Mouse (Mus musculus) E14TG2a.4 (cell line): ENCODE measurements at regions not wholly inside any gene's neighbourhood (a gene's known extent, or its start where the extent isn't known, plus 50 kb on each side); places are given as distances from the start of the nearest gene placed in this dataset.
A peak's percentile ranks its signal among the peaks of the same experiment; 100 is the strongest.

Experiments
- H3K27me3 ChIP-seq: 2 replicates; pipeline ENCODE4 v1.6.1; 2014; ENCODE audit warnings: low read length, control low read depth; ENCODE audit not compliant: insufficient read depth
- H3K36me3 ChIP-seq: 2 replicates; pipeline ENCODE4 v1.6.1; 2014; ENCODE audit warnings: low read length, control low read depth; ENCODE audit not compliant: insufficient read depth
- H3K4me1 ChIP-seq: replicated peaks from 2 replicates; pipeline ENCODE4 v1.6.1; 2014; ENCODE audit warnings: low read depth, low read length, control low read depth
- H3K4me3 ChIP-seq: replicated peaks from 2 replicates; pipeline ENCODE4 v1.5.1; 2014; ENCODE audit warnings: mild to moderate bottlenecking, low read length
- H3K9me3 ChIP-seq: 2 replicates; pipeline ENCODE4 v1.6.1; 2014; ENCODE audit warnings: low read length, control low read depth
- CTCF ChIP-seq: conservative IDR thresholded peaks from 2 replicates; pipeline ENCODE4 v1.5.1; 2014; ENCODE audit warnings: low read length
- NANOG ChIP-seq: IDR thresholded peaks from 2 replicates; pipeline ENCODE4 v1.6.1; 2014; ENCODE audit warnings: borderline replicate concordance, low read length, mixed read lengths
- POU5F1 ChIP-seq: IDR thresholded peaks from 2 replicates; pipeline ENCODE4 v1.6.1; 2014; ENCODE audit warnings: low read length, borderline replicate concordance

GRCm38 (mm10) chr4:124395966-124396395, 214.6 kb downstream of the 3100002H09Rik start:
- no peak for TF ChIP-seq POU5F1
- no peak for TF ChIP-seq NANOG
- no peak for TF ChIP-seq CTCF
- H3K4me3 ChIP-seq = no peak overlapping the region
- H3K36me3 ChIP-seq = no peaks in the 10 kb centered on the region
- H3K27me3 ChIP-seq = peaks cover 40% of the 10 kb centered on the region
- H3K4me1 ChIP-seq = peaks cover 32% of the 10 kb centered on the region
- no peaks in the 10 kb centered on the region for H3K9me3 ChIP-seq

- peaks cover 32% of the 10 kb centered on the region for H3K4me1 ChIP-seq
- TF ChIP-seq CTCF (no peak), NANOG (no peak), POU5F1 (no peak)
Observed at GRCm38 (mm10) chr4:124395069-124395965, 215.3 kb downstream of the 3100002H09Rik start.

GRCm38 (mm10) chr4:124393595-124393994, 217.0 kb downstream of the 3100002H09Rik start:
- no peak for TF ChIP-seq NANOG
- no peak for TF ChIP-seq POU5F1
- TF ChIP-seq CTCF = no peak
- no peaks in the 10 kb centered on the region for H3K36me3 ChIP-seq
- no peaks in the 10 kb centered on the region for H3K9me3 ChIP-seq
- H3K4me1 ChIP-seq = peaks cover 25% of the 10 kb centered on the region
- no peak overlapping the region for H3K4me3 ChIP-seq
- peaks cover 36% of the 10 kb centered on the region for H3K27me3 ChIP-seq

More at GRCm38 (mm10) chr4:124395069-124395965, 215.3 kb downstream of the 3100002H09Rik start:
- Histone ChIP-seq H3K9me3 (no peaks in the 10 kb centered on the region), H3K36me3 (no peaks in the 10 kb centered on the region), H3K27me3 (peaks cover 37% of the 10 kb centered on the region), H3K4me3 (no peak overlapping the region)

- Histone ChIP-seq H3K4me1 (peaks cover 1% of the 10 kb centered on the region), H3K9me3 (no peaks in the 10 kb centered on the region), H3K27me3 (peaks cover 31% of the 10 kb centered on the region), H3K4me3 (no peak overlapping the region), H3K36me3 (no peaks in the 10 kb centered on the region)
- TF ChIP-seq CTCF = no peak
Observed at GRCm38 (mm10) chr4:124389067-124389466, 221.5 kb downstream of the 3100002H09Rik start.

GRCm38 (mm10) chr4:124385106-124386055, 225.2 kb downstream of the 3100002H09Rik start:
- H3K36me3 ChIP-seq = no peaks in the 10 kb centered on the region
- peaks cover 17% of the 10 kb centered on the region for H3K27me3 ChIP-seq
- H3K9me3 ChIP-seq = no peaks in the 10 kb centered on the region
- no peaks in the 10 kb centered on the region for H3K4me1 ChIP-seq
- H3K4me3 ChIP-seq = no peak overlapping the region
- no peak for TF ChIP-seq NANOG
- no peak for TF ChIP-seq POU5F1
- no peak for TF ChIP-seq CTCF

- Histone ChIP-seq H3K4me1 (peaks cover 4% of the 10 kb centered on the region; the same call in 1 of the 2 replicates), H3K4me3 (no peak overlapping the region)
- TF ChIP-seq CTCF (no peak), NANOG (no peak), POU5F1 (no peak)
Observed at GRCm38 (mm10) chr4:124376504-124376903, 234.1 kb downstream of the 3100002H09Rik start.

GRCm38 (mm10) chr4:124375581-124375980, 235.0 kb downstream of the 3100002H09Rik start:
- Histone ChIP-seq H3K4me3 (no peak overlapping the region), H3K9me3 (no peaks in the 10 kb centered on the region), H3K36me3 (no peaks in the 10 kb centered on the region), H3K4me1 (peaks cover 4% of the 10 kb centered on the region; the same call in 1 of the 2 replicates), H3K27me3 (no peaks in the 10 kb centered on the region; the same call in 1 of the 2 replicates)
- TF ChIP-seq CTCF (no peak), POU5F1 (no peak), NANOG (no peak)

More at GRCm38 (mm10) chr4:124376504-124376903, 234.1 kb downstream of the 3100002H09Rik start:
- Histone ChIP-seq H3K36me3 (no peaks in the 10 kb centered on the region), H3K27me3 (no peaks in the 10 kb centered on the region; the same call in 1 of the 2 replicates), H3K9me3 (no peaks in the 10 kb centered on the region)

- Histone ChIP-seq H3K27me3 (no peaks in the 10 kb centered on the region; the same call in 1 of the 2 replicates), H3K36me3 (no peaks in the 10 kb centered on the region), H3K4me3 (no peak overlapping the region), H3K9me3 (no peaks in the 10 kb centered on the region), H3K4me1 (no peaks in the 10 kb centered on the region)
- no peak for TF ChIP-seq NANOG
- TF ChIP-seq CTCF = 0 out of 2 replicates have a peak, but pooled peaks have one; percentile 2
Observed at GRCm38 (mm10) chr4:124368831-124369230, 241.8 kb downstream of the 3100002H09Rik start.
